Mouse (Mus musculus): ENCODE measurements around the gene Olfr116. TPM values are rescaled to one million over a fixed set of nuclear protein-coding genes. Genes with fewer than 3 reads are reported as not detected.

The Olfr116 gene
- total RNA-seq (2023; ENCODE audit: inconsistent age), result not detected in 4 replicates

GRCm38 (mm10) chr17:37627009-37627408, at the start of gene Olfr116, which contains the start of gene Olfr115:
Gene Olfr116, minus strand, starts transcription at chr17:37627199.
Gene Olfr115, minus strand, starts transcription at chr17:37627109.

GRCm38 (mm10) chr17:37666688-37667087, 39.7 kb upstream of the Olfr116 start, which contains the start of gene Olfr118:
Gene Olfr118, plus strand, starts transcription at chr17:37666988.

GRCm38 (mm10) chr17:37663682-37664081, 36.7 kb upstream of the Olfr116 start, which contains the start of gene Olfr117:
Gene Olfr117, minus strand, starts transcription at chr17:37663782.

GRCm38 (mm10) chr17:37592643-37593042, 34.4 kb downstream of the Olfr116 start, which contains the start of gene Olfr114:
Gene Olfr114, minus strand, starts transcription at chr17:37592743.

GRCm38 (mm10) chr17:37577563-37577962, 49.4 kb downstream of the Olfr116 start, which contains the start of gene Olfr113:
Gene Olfr113, minus strand, starts transcription at chr17:37577663.

Other genes starting within 250 kb of the Olfr116 start
- gene Olfr105-ps, start 248.2 kb downstream of the Olfr116 start, total RNA-seq (2023; ENCODE audit: inconsistent age), result not detected in 4 replicates
- gene Olfr106-ps, start 236.8 kb downstream of the Olfr116 start, total RNA-seq (2023; ENCODE audit: inconsistent age), result not detected in 4 replicates
- not detected in 4 replicates for gene Olfr107, start 228.0 kb downstream of the Olfr116 start, total RNA-seq (2023; ENCODE audit: inconsistent age)
- not detected in 4 replicates for gene Olfr108, start 181.7 kb downstream of the Olfr116 start, total RNA-seq (2023; ENCODE audit: inconsistent age)
- gene Olfr109, start 168.3 kb downstream of the Olfr116 start, total RNA-seq (2023; ENCODE audit: inconsistent age), result not detected in 4 replicates
- not detected in 4 replicates for gene H2-M2, start 143.6 kb downstream of the Olfr116 start, total RNA-seq (2023; ENCODE audit: inconsistent age)
- gene Olfr110, start 134.7 kb downstream of the Olfr116 start, total RNA-seq (2023; ENCODE audit: inconsistent age), result not detected in 4 replicates
- gene Olfr111, start 119.2 kb downstream of the Olfr116 start, total RNA-seq (2023; ENCODE audit: inconsistent age), result not detected in 4 replicates
- gene Olfr112, start 57.7 kb downstream of the Olfr116 start, total RNA-seq (2023; ENCODE audit: inconsistent age), result not detected in 4 replicates
- gene Olfr113, start 49.5 kb downstream of the Olfr116 start, total RNA-seq (2023; ENCODE audit: inconsistent age), result not detected in 4 replicates
- gene Olfr114, start 34.5 kb downstream of the Olfr116 start, total RNA-seq (2023; ENCODE audit: inconsistent age), result not detected in 4 replicates
- gene Olfr115, start 90 bp downstream of the Olfr116 start, total RNA-seq (2023; ENCODE audit: inconsistent age), result not detected in 4 replicates
- gene Olfr117, start 36.6 kb upstream of the Olfr116 start, total RNA-seq (2023; ENCODE audit: inconsistent age), result not detected in 4 replicates
- gene Olfr118, start 39.8 kb upstream of the Olfr116 start, total RNA-seq (2023; ENCODE audit: inconsistent age), result not detected in 4 replicates
- not detected in 4 replicates for gene Olfr119, start 69.4 kb upstream of the Olfr116 start, total RNA-seq (2023; ENCODE audit: inconsistent age)
- not detected in 4 replicates for gene Olfr120, start 94.6 kb upstream of the Olfr116 start, total RNA-seq (2023; ENCODE audit: inconsistent age)
- not detected in 4 replicates for gene Olfr121, start 121.7 kb upstream of the Olfr116 start, total RNA-seq (2023; ENCODE audit: inconsistent age)
- not detected in 4 replicates for gene Olfr122, start 141.4 kb upstream of the Olfr116 start, total RNA-seq (2023; ENCODE audit: inconsistent age)
- gene Olfr123, start 166.3 kb upstream of the Olfr116 start, total RNA-seq (2023; ENCODE audit: inconsistent age), result not detected in 4 replicates
- not detected in 4 replicates for gene Olfr124, start 172.7 kb upstream of the Olfr116 start, total RNA-seq (2023; ENCODE audit: inconsistent age)
- not detected in 4 replicates for gene Olfr125, start 205.8 kb upstream of the Olfr116 start, total RNA-seq (2023; ENCODE audit: inconsistent age)
- gene Olfr126, start 220.3 kb upstream of the Olfr116 start, total RNA-seq (2023; ENCODE audit: inconsistent age), result not detected in 4 replicates